Mouse (Mus musculus): ENCODE measurements around the gene Elp4.
A peak's percentile ranks its signal among the peaks of the same experiment; 100 is the strongest.

Elp4 gene

DNA sequence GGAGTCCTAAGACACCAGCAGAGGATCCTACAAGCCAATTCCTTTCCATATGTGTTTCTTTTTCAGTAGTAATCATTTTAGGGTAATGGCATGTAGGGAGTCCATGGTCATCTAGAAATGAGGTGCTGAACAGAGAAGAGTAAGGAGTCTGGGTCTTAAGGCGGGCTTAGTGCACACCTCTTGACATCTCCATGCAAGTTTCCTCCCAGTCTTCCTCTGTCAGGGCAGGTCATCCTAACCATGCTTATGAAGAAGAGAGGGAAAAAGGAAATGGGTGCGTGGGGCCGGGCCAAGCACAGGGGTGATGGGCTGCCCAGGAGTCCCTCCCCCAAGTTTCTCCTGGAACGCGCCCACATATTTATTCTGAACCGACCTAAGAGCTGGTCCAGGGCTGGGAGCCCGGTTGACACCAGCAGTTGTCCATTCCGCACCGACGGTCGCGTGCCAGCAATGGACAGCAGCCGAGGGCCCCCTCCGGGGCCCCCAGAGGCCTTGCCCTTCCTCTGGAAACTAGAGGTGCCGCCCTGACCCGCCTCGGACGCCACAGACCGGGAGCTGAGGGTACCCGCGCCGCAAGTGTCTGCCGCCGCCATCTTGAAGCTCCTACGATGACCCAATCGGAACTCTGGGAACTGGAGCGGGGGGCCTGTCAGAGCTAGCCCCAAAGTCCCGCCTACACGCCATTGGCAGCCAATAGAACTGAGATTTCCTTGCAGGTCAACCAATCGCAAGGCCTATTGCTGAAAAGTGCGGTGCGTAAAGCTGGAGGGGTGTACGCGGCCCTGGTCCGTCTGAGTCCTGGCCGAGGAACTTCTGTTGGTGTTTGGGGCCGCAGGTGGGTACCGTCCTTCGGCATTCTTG, at the start of gene Elp4, which contains the start of gene Immp1l:
Elp4 (minus strand) TSS at position 669 of the 861 bp plus-strand sequence.
Immp1l (plus strand) TSS at position 743 of the 861 bp plus-strand sequence.
- DNase-seq (ENCODE audit: low read depth, low spot score) = peak; percentile 84

DNA sequence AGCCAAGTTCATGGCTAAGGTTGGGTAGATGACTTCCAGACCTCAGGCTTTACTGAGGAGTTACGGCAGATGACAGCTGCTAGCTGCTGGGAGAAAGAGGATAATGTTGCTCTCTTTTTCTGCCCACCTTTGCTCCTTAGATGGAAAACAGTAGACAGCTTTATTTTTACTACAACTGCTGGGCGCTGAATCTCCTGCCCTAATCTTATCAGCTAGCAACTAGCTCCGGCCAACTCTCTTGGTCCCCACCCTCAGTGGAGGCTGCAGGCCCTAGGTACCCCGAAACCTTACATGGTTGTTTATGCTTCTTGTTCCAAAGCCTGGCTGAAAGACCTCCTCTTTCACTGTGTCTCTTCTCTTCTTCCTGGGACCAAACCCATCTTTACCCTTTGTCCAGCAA, 49.5 kb upstream of the Elp4 start:
- DNase-seq (ENCODE audit: low read depth, low spot score) = no peak

DNA sequence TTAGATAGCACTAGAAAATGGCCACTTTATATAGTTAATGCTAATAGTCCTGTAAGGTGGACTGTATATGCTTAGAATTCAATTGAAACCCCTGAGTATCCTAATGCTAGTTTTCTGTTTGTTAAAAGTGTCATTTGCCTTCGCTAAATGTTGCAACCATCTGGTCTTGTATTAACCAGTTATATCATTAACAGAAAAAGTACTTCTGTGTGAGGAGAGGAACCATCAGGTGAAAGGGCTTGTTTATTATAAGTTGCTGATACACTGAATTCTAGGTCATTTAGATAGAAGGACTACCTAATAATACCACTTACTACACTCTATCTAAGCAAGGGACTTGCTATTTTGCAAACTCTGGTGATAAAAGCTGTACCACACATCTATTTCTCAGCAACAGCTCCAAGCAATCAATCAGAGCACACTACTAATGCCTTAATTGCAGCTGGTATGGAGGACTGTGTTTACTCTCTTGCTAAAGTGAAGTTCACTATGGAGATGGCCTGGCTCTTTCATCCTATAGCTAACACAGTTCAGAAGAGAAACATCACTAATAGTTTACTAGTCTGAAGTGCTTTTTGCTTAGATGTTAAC, 47.1 kb upstream of the Elp4 start:
- DNase-seq (ENCODE audit: low read depth, low spot score) = no peak

DNA sequence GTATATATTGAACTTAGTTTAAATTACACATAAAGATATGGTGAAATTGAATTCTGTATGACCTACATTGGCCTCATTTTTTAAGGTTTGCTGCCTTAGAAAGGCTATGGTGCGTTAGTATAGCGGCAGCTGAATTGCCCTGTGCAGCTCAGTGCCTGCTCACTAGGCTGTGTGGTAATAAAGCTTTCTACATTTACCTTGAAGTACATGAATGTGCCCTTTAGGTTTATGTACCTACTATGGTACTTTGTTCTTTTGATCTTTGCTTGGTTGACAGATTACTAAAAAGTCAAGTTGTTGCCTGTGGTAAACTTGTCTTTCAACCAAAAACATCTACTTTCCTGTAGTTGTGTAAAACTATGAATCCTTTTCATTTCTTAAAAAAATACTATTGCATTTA, 45.8 kb upstream of the Elp4 start:
- no peak for DNase-seq (ENCODE audit: low read depth, low spot score)

DNA sequence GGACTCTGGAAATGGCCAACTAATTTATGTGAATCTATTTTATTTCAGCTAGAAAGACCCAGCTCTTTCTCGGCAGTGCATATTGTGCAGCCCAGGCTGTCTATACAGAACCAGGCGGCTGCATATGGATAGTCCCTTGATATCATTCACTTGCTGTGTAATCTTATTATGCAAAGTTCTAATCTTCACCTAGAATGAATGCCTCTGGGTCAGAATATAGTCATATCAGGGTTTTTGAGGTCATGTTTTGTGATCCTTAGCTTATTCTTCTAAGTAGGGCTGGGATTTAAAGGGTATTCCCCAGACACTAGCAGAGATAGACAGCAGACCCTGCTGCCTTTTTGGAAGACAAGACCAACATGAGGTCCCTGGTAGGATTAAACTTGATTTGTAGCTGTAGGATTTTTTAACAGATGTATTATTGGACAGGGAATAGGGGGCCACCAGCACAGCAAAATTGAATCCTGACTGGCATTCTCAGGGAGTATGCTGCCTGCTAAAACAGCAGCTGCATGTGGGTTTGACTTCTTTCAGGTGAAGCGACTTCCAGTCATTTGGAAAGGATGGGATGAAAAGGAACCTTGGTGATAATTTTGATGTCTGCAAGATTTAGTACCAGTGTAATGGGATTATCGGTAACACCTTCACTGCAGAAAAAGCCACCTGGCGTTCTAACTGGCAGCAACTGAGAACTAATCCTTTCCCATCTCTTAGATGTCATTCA, 13.4 kb upstream of the Elp4 start:
- DNase-seq (ENCODE audit: low read depth, low spot score) = no peak

DNA sequence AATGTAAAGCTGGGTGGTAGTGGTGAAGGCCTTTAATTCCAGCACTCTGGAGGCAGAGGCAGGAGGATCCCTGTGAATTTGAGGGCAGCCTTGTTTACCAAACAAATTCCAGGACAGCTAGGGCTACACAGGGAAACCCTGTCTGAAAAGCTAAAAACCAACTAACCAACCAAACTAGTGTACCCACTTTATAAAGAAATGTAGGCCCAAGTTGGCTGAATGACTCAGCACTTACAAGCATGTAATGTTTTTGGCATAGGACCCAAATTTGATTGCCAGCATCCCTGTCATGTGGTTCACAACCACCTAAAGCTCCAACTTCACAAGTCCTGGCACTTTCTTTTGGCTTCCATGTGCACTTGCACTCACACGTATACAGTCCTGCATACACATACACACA, 12.3 kb upstream of the Elp4 start:
- no peak for DNase-seq (ENCODE audit: low read depth, low spot score)

DNA sequence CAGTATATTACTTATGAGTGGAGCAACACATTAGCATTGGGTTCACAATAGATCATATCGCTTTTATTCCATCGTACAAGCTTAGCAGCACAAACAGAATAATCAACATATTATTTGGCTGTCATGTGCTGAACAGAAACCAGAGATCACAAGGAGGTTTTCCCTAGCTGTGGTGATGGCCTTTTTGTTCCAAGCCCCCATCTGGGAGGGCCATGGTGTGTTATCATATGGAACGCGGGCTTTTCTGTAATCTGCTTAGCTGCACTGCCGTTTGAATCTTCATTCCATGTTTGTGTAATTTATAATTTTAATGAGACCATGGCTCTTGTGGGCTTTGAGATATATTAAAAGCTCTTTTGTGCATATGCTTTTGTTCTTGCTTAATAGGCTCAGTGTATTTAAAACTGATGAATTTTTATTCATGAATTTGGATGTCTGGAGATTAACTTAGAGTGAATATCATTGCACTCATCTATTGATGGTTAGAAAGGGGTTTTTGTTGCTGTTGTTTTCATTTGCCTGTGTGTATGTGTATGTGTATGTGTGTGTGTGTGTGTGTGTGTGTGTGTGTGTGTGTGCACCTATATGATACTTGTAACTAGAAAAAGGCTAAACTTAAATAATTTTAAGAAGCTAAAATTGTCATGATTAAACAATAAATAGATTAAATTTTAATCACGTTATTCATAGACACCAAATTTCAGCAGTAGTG, 9.4 kb upstream of the Elp4 start:
- no peak for DNase-seq (ENCODE audit: low read depth, low spot score)

DNA sequence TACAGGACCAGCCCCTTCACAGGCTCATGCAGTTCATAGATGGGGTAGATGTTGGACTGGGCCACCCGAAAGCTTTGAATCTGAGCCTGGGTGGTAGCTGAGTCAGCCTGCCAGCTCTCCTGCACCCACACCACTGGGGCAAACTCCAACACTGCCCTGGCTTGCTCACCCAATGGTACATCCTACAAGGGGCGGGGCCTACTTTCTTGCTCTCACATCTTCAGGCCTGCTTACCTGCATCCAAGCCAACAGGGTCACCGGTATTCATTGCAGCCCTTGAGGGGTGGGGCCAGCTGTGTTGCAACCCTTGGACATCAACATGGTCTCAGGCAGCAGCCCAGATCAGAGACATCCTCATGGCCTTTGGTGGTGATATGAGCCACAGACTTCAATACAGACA, 6.2 kb upstream of the Elp4 start:
- no peak for DNase-seq (ENCODE audit: low read depth, low spot score)

DNA sequence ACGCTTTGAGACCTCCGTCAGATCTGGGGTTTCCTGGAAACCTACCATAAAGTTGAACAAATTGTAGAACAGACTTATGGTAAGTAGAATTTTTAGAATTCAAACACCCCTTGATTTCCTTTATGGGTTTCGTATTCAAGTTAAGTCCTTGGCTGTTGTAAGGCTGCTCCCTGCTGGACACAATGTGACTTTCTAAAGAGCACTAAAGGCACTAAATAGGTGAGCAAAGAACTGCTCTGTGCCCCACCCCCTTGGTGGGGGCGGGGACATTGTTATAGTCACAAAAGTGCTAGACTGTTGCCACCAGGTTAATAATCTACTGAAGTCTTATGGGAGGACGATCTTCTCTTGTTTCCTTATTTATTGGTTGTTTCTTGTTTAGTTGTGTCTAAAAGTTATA, 4.0 kb upstream of the Elp4 start:
- DNase-seq (ENCODE audit: low read depth, low spot score) = peak; percentile 7

DNA sequence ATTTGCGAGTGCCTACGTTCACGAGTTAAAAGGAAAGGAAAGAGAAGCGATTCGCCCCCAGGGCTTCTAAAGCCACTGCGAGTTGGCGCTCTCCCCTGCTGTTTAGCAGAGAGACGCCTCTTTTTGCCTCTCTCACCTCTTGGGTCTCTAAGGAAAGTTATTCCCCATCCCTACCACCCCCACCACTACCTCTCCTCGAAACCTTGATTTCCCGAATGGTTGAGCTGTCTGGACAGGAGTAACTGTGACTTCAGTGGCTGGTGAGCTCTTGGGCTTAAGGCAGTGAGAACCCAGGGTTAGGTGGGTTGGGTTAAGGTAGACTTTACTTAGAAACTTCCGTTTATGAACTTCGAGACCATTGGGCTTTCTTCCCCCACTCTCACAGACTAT, 388 bp upstream of the Elp4 start:
- peak; percentile 5 for DNase-seq (ENCODE audit: low read depth, low spot score)

DNA sequence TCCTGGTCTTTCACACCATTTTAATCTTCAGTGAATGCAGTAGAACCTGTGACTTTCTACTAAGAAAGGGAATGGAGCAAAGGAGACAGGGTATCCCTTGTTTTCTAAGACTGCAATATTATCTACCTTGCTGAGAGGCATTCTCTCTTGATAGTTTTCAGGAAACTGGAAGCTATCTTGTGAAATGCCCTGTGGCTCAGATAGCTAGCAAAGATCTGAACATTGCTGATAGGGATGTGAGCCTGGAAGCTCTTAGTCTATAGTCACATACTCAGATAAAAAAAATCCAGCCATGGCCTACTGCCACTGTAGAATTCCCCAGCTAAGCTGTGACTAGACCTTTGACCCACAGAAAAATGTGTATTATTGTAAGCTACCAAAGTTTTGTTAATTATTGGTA, 13.5 kb downstream of the Elp4 start:
- no peak for DNase-seq (ENCODE audit: low read depth, low spot score)

DNA sequence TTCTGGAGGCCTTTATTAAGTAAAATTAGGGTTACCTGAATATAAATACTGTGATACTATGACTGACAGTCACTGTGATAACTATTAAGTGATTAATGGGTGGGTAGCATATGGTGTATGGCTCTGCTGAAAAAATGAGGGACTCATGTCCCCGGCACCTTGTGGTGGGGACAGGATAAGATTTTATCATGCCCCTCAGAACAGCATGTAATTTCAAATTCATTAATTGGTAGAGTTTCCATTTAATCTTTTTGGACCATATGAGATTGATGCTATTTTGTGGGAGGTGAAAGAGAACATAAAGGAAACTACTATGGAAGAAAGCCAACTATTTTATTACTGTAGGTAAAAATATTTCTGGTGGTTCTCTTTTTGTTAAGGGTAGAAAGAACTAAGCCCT, 31.0 kb downstream of the Elp4 start:
- no peak for DNase-seq (ENCODE audit: low read depth, low spot score)

DNA sequence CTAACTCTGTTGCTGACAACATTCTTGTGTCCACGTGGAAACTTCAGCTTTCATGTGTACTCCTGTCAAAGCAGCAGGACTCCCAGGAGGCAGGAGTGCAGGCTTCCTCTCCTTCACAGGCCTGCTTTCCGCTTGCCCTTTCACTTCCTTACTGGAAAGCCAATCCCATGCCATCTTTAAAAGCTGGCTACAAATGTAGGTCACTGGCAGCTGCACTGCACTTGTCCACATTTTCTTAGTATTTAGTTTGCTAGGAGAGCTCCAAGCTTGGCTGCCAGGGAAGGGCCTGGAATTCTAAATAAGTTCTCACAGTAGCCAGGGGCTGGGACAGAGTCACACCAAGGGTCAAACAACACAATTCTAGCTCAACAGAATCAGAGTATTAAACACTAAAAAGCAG, 49.6 kb downstream of the Elp4 start:
- DNase-seq (ENCODE audit: low read depth, low spot score) = no peak

DNA sequence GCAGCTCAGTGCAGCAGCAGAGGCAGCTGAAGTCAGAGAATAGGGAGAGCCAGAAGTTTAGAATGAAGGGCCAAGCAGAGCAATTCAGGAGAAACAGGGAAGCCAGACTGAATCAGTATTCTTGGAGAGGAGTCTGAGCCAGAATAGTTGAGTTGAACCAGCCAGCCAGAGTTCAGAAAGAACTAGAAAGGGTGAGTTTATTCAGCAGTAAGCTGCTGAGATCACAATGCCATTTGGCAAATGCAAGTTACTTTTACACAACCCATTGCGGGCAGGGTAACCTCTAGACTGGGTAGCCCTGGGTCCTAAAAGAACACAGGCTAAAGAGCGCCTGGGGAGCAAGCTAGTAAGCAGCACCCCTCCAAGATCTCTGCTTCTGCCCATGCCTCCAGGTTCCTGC, 51.4 kb downstream of the Elp4 start:
- DNase-seq (ENCODE audit: low read depth, low spot score) = no peak

DNA sequence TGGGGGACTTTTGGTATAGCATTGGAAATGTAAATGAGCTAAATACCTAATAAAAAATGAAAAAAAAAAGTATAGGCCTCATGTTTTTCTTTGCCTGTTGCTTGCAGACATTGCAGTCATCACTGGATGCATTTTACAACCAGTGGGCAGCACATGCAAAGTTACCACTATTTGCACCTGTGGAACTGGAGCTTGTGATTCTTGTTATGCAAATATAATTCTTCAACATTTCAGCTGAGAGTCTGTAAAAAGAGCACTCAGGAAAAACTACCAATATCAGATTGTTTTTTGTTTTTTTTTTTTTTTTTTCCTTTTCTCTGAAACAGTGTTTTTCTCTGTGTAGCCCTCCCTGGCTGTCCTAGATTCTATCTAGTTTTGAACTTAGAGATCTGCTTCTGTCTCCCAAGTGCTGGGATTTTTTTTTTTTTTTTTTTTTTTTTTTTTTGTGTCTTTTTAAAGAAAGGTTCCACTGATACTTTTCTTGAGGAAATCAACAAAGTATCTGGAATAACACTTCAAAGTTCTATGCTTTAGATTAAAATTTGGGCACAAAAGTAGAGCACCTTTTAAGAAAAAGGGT, 52.6 kb downstream of the Elp4 start:
- DNase-seq (ENCODE audit: low read depth, low spot score) = no peak

DNA sequence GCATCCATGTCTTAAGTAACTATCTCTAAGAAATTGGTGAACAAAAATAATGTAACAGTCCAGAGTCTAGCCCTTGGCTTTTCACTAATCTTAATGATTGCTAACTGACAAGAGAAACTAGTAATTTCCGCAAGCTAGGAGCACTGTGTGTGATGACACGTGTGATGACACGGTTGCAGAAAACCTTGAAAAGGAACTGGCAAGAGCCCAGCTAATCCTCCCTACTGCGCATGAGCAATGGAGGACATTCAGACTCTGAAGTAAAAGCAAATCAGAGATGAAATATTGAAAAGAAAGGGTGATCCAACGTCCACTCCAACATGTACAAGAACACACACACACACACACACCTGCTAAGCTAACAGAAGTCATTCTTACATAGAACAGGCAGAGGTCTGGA, 61.2 kb downstream of the Elp4 start:
- no peak for DNase-seq (ENCODE audit: low read depth, low spot score)

DNA sequence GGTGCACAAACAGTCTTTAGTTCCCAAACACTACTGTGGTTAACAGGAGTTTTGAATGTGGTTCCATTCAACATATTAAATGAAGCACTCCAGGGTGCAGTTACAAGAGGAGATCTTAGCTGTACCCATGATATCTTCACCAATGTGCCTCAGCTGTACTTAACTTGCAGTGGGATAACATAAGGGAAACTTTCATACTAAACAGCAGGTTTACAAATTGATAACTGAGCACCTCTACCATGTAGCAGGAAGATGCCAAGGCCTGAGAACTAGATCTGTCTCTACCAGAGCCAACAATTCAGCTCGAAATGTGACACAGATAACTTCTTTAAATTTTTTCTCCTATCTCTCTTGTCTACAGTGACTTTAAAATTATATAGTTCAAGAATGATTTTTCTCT, 86.4 kb downstream of the Elp4 start:
- no peak for DNase-seq (ENCODE audit: low read depth, low spot score)

DNA sequence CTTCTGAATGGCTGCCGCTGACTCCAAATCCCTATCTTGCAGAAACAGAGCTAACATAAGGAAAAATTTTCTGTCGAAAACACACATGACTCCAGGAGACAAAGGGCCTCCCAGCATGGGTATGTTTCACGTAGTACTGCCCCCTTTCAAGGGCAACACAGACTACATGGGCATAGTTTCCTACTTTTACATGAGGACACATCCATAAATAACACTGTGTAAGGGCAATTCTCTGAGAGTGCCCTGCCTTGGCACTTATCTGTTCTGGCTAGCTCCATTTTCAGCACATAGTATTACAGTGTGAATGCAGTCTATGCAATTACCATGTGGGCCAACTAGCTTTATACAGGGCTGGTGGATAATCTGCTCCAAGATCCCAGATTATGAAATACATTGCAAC, 89.2 kb downstream of the Elp4 start:
- no peak for DNase-seq (ENCODE audit: low read depth, low spot score)

DNA sequence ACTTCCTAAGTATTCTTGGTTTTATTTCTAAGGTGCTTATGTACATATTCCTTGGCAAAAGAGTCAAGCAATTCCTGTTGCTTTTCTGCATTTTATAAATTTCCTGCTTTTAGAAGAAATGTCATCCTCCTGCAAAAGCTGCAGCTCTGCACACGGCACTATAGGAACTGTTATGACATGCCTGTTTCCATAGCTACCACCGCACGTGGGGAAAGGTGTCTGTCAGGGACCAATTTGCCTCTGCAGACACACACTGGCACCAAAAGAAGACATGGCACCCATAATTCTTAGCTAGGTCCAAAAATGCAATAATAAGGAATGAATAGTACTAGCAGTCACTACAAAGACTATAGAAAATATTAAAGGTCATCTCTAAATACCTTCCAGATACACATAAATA, 91.3 kb downstream of the Elp4 start:
- DNase-seq (ENCODE audit: low read depth, low spot score) = no peak

DNA sequence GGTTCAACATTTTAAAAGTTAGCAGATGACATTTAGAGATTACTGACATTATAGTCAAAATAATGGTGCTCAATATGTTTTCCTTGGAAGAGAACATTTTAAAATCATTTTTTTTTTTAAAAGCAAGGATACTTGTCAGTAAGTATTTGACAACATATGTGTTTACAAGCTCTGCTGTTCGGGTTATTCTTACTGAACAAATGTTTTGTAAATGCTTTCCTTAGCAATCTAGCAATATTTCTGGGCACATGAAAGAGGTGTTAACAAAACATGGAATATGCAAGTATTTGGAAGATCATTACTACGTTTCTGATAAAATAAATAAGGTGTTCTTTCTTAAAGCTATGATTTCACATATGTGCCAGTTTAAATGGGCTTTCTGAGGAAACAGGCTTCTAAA, 94.1 kb downstream of the Elp4 start:
- DNase-seq (ENCODE audit: low read depth, low spot score) = no peak

DNA sequence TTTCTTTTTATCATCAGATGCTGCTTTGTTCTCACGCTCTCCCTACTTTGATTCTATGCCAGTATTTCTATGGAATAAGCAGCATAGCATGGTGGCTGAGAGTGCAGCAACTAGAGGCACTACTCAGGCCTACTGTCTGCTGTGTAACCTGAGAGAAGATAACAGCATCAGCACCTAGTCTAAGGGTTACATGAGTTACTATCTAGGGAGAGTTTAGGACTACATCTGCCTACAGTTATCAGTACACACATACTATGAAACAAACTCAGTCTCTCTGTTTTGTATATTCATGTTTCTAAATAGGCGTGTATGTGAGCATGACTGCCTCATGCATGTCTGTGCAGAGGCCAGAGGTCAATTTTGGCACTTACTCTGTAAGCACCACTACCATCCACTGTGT, 97.8 kb downstream of the Elp4 start:
- DNase-seq (ENCODE audit: low read depth, low spot score) = no peak

DNA sequence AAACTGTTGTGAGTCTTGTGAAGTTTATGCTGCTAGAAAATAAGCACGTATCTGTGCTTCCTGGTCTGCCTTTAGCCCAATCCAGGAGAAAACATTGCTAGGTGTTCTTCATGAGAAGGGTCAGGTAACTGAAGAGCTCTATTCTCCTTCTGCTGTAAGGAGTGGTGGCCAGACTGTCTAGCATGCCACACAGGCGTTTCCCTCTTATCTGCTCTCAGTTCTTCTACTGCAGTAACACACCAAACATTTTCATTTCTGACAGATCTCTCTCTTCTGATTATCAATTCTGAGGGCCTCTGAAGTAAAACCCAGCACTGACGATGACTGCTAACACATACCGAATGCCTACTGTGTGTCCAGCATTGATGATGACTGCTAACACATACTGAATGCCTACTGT, 98.3 kb downstream of the Elp4 start:
- no peak for DNase-seq (ENCODE audit: low read depth, low spot score)
